Mouse (Mus musculus): ENCODE measurements around the gene Ebf1.

- TF ChIP-seq CTCF (IDR thresholded peaks at IDR 0.05; ENCODE audit: low read depth) (no peak), EP300 (IDR thresholded peaks at IDR 0.05; ENCODE audit: low read depth) (no peak)
Observed at GRCm38 (mm10) chr11:44665156-44665682, 48.1 kb downstream of the Ebf1 start.
